Mouse (Mus musculus): ENCODE measurements at regions not wholly inside any gene's neighbourhood (a gene's known extent, or its start where the extent isn't known, plus 50 kb on each side); places are given as distances from the start of the nearest gene placed in this dataset.

- TF ChIP-seq POLR2A (IDR thresholded peaks at IDR 0.05; ENCODE audit: control insufficient read depth, low read depth, low read length) (no peak), CTCF (IDR thresholded peaks at IDR 0.05; ENCODE audit: control insufficient read depth, insufficient read depth, insufficient replicate concordance, low read depth, low read length) (no peak)
- Histone ChIP-seq H3K4me1 (ENCODE audit: control insufficient read depth, insufficient read depth, low read length) (no peaks in the 10 kb centered on the region), H3K4me3 (ENCODE audit: control insufficient read depth, low read depth, low read length) (no peak overlapping the region)
Measured at GRCm38 (mm10) chr5:43139813-43140212, 93.2 kb upstream of the Cpeb2 start.

GRCm38 (mm10) chr5:43145939-43146338 is 87.0 kb upstream of the Cpeb2 start:
- no peak overlapping the region for H3K4me3 ChIP-seq (ENCODE audit: control insufficient read depth, low read depth, low read length)
- no peaks in the 10 kb centered on the region for H3K36me3 ChIP-seq (ENCODE audit: control insufficient read depth, insufficient read depth, low read length)
- no peaks in the 10 kb centered on the region for H3K4me1 ChIP-seq (ENCODE audit: control insufficient read depth, insufficient read depth, low read length)
- no peak overlapping the region for H3K27ac ChIP-seq (ENCODE audit: control insufficient read depth, insufficient read depth, low read depth, low read length)
- H3K27me3 ChIP-seq (ENCODE audit: control insufficient read depth, insufficient read depth, low read length) = no peaks in the 10 kb centered on the region
- TF ChIP-seq POLR2A (IDR thresholded peaks at IDR 0.05; ENCODE audit: control insufficient read depth, low read depth, low read length) (no peak), CTCF (IDR thresholded peaks at IDR 0.05; ENCODE audit: control insufficient read depth, insufficient read depth, insufficient replicate concordance, low read depth, low read length) (no peak)

More at GRCm38 (mm10) chr5:43139813-43140212, 93.2 kb upstream of the Cpeb2 start:
- Histone ChIP-seq H3K27me3 (ENCODE audit: control insufficient read depth, insufficient read depth, low read length) (no peaks in the 10 kb centered on the region), H3K36me3 (ENCODE audit: control insufficient read depth, insufficient read depth, low read length) (no peaks in the 10 kb centered on the region), H3K27ac (ENCODE audit: control insufficient read depth, insufficient read depth, low read depth, low read length) (no peak overlapping the region)

GRCm38 (mm10) chr5:43146928-43147327 is 86.0 kb upstream of the Cpeb2 start:
- no peak overlapping the region for H3K27ac ChIP-seq (ENCODE audit: control insufficient read depth, insufficient read depth, low read depth, low read length)
- no peak overlapping the region for H3K4me3 ChIP-seq (ENCODE audit: control insufficient read depth, low read depth, low read length)
- H3K4me1 ChIP-seq (ENCODE audit: control insufficient read depth, insufficient read depth, low read length) = no peaks in the 10 kb centered on the region
- H3K27me3 ChIP-seq (ENCODE audit: control insufficient read depth, insufficient read depth, low read length) = no peaks in the 10 kb centered on the region
- TF ChIP-seq POLR2A (IDR thresholded peaks at IDR 0.05; ENCODE audit: control insufficient read depth, low read depth, low read length) (no peak), CTCF (IDR thresholded peaks at IDR 0.05; ENCODE audit: control insufficient read depth, insufficient read depth, insufficient replicate concordance, low read depth, low read length) (no peak)
- no peaks in the 10 kb centered on the region for H3K36me3 ChIP-seq (ENCODE audit: control insufficient read depth, insufficient read depth, low read length)

DNA sequence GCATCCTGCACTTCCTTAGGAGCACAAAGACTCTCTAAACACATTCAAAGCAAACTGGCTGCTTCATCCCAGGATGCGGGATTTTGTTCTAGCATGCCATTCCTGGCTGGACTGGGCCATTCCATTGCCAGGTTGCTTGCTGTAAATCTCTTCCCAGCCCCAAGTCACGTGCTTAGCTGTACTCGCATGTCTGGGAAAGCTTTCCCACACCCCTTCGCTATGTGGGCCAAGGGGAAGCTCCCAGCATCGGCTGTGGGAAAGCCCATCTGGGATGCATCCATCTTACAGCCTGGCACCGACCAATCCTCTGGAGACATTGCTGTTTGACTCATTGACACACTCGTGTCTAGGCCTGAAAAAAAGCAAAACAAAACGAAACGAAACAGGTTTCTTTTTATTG is 84.5 kb upstream of the Cpeb2 start:
- H3K36me3 ChIP-seq (ENCODE audit: control insufficient read depth, insufficient read depth, low read length) = no peaks in the 10 kb centered on the region

DNA sequence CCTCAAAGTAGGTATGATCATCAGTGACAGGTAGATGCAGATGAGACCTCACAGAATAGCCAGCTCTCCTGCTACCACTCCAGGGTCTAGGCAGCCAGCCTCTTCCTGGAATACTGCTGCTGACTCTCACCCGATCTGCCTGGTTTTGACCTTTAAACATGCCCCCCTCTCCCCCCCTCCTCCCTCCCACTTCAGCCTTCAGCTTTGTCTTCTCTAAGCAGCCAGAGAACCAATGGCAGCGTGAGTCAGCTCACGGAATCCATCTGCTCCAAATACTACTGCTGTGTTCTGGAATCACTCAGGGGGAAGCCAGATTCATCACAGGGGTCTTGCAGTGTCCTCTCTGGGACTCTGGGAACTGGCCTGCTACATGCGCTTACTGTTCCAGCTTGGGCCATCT is 83.4 kb upstream of the Cpeb2 start:
- no peaks in the 10 kb centered on the region for H3K36me3 ChIP-seq (ENCODE audit: control insufficient read depth, insufficient read depth, low read length)
- H3K4me1 ChIP-seq (ENCODE audit: control insufficient read depth, insufficient read depth, low read length) = no peaks in the 10 kb centered on the region
- H3K27me3 ChIP-seq (ENCODE audit: control insufficient read depth, insufficient read depth, low read length) = no peaks in the 10 kb centered on the region
- TF ChIP-seq POLR2A (IDR thresholded peaks at IDR 0.05; ENCODE audit: control insufficient read depth, low read depth, low read length) = no peak
- TF ChIP-seq CTCF (IDR thresholded peaks at IDR 0.05; ENCODE audit: control insufficient read depth, insufficient read depth, insufficient replicate concordance, low read depth, low read length) = no peak
- no peak overlapping the region for H3K27ac ChIP-seq (ENCODE audit: control insufficient read depth, insufficient read depth, low read depth, low read length)
- no peak overlapping the region for H3K4me3 ChIP-seq (ENCODE audit: control insufficient read depth, low read depth, low read length)

More for the DNA sequence above, 84.5 kb upstream of the Cpeb2 start:
- TF ChIP-seq POLR2A (IDR thresholded peaks at IDR 0.05; ENCODE audit: control insufficient read depth, low read depth, low read length) (no peak), CTCF (IDR thresholded peaks at IDR 0.05; ENCODE audit: control insufficient read depth, insufficient read depth, insufficient replicate concordance, low read depth, low read length) (no peak)
- Histone ChIP-seq H3K27ac (ENCODE audit: control insufficient read depth, insufficient read depth, low read depth, low read length) (no peak overlapping the region), H3K4me1 (ENCODE audit: control insufficient read depth, insufficient read depth, low read length) (no peaks in the 10 kb centered on the region), H3K27me3 (ENCODE audit: control insufficient read depth, insufficient read depth, low read length) (no peaks in the 10 kb centered on the region), H3K4me3 (ENCODE audit: control insufficient read depth, low read depth, low read length) (no peak overlapping the region)

- TF ChIP-seq POLR2A (IDR thresholded peaks at IDR 0.05; ENCODE audit: control insufficient read depth, low read depth, low read length) (no peak), CTCF (IDR thresholded peaks at IDR 0.05; ENCODE audit: control insufficient read depth, insufficient read depth, insufficient replicate concordance, low read depth, low read length) (no peak)
- Histone ChIP-seq H3K36me3 (ENCODE audit: control insufficient read depth, insufficient read depth, low read length) (no peaks in the 10 kb centered on the region), H3K27ac (ENCODE audit: control insufficient read depth, insufficient read depth, low read depth, low read length) (no peak overlapping the region)
Measured at GRCm38 (mm10) chr5:43151099-43151774, 81.7 kb upstream of the Cpeb2 start.

DNA sequence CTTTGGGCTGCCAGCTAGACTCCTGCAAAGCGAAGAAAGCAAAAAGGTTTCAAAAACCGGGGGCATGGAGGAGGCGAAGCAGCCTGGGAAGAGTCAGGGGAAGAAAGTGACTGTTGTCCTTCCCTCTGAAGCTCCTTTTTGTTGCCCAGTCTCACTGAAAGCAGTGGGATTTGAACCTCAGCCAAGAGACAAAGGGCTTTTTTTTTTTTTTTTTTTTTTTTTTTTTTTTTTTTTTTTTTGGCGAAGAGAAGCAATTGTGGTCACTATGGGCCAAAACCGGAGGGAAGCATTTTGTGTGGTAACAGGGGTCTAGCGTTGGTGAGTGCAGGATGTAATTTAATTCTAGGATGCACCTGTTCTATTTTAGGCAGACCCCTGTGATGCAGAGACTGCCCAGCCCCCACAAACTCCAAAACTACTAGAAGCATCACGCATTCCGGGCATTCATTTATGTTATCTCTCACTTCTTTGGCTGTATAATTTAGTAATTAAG is 80.8 kb upstream of the Cpeb2 start:
- no peak for TF ChIP-seq POLR2A (IDR thresholded peaks at IDR 0.05; ENCODE audit: control insufficient read depth, low read depth, low read length)
- TF ChIP-seq CTCF (IDR thresholded peaks at IDR 0.05; ENCODE audit: control insufficient read depth, insufficient read depth, insufficient replicate concordance, low read depth, low read length) = no peak
- H3K4me1 ChIP-seq (ENCODE audit: control insufficient read depth, insufficient read depth, low read length) = no peaks in the 10 kb centered on the region
- no peak overlapping the region for H3K4me3 ChIP-seq (ENCODE audit: control insufficient read depth, low read depth, low read length)
- no peaks in the 10 kb centered on the region for H3K27me3 ChIP-seq (ENCODE audit: control insufficient read depth, insufficient read depth, low read length)
- no peaks in the 10 kb centered on the region for H3K36me3 ChIP-seq (ENCODE audit: control insufficient read depth, insufficient read depth, low read length)
- no peak overlapping the region for H3K27ac ChIP-seq (ENCODE audit: control insufficient read depth, insufficient read depth, low read depth, low read length)

More at GRCm38 (mm10) chr5:43151099-43151774, 81.7 kb upstream of the Cpeb2 start:
- Histone ChIP-seq H3K27me3 (ENCODE audit: control insufficient read depth, insufficient read depth, low read length) (no peaks in the 10 kb centered on the region), H3K4me3 (ENCODE audit: control insufficient read depth, low read depth, low read length) (no peak overlapping the region), H3K4me1 (ENCODE audit: control insufficient read depth, insufficient read depth, low read length) (no peaks in the 10 kb centered on the region)

Data from testis, adult 2 months (tissue).